Mouse (Mus musculus) thymus, postnatal 0 days (tissue): ENCODE data around the gene Ppm1b. TPM values are rescaled to one million over a fixed set of nuclear protein-coding genes. Genes with fewer than 3 reads are reported as not detected.

ENCODE experiments used
- DNase-seq: peaks from one replicate; pipeline ENCODE4 v3.0.0-alpha.2; 2015; ENCODE audit warnings: low spot score
- polyA plus RNA-seq: library from polyadenylated mRNA; unstranded; fragments of >200 nt; fragmentation: Nextera tagmentation; extraction: Ambion mirVana; gene quantifications from 2 replicates; pipeline ENCODE4 v1.2.1, GENCODE M21; 2015

Ppm1b gene
- polyA plus RNA-seq, 1 experiment from 2014 or later = 72.9 TPM

DNA sequence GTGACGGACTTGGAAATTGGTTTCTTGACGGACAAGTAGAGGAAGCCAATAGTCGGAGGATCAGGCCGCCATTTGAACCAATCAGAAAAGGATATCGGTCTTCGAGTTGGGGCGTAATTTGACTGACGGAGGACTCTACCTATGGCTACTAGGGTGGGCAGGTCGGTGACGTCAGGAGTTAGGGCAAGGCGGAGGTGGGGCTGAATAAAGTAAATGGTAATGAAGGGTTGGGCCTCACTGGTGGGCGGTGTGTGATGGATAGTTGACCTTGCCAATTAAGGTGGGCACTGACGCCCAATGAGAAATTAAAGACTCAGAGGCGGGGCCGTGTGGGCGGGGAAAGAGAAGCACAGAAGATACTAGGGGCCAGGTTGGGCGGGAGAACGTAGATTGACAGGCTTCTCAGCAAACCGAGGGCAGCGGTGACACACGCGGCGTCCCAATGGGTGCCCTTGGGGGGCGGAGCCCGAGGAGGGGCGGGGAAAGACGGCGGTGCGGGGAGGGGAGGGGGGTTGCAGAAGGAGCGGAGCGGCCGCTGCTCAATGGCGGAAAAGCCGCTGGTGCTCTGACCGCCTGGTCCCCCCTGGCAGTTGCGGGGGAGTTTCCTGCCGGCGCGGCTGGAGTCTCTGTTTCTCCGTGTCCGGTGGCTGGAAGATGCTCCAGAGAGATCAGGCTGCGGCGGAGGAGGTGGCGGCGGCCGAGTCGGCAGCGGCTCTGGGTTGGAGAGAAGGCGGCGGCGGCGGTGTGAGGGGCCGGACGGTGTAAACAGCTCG lies 1.1 kb downstream of the Ppm1b start:
- DNase-seq = peak; percentile 100

DNA sequence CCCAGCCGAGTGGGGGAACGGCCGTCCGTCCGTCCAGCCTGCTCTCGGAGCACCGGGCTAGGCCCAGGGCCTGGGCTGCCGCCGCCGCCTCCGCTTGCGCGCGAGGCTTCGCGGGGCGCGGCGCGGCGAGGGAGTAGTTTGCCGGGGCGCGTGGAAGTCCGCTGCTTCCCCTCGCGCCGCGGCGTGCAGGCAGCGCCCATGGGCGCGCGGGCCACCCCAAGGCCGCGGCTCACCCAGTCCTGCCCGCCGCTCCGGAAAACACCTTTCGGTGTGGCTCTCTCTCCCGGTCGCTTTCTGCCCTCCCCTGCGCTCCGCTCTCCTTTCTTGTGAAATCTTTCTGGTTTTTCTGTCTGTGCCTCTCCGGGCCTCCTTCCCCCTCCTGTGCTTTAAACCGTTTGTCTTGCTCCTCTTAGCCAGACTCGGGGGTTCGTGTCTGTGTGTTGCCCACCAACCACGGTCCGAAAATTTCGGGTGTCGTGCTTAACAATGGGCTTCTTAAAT lies 1.9 kb downstream of the Ppm1b start:
- DNase-seq = peak; percentile 48

DNA sequence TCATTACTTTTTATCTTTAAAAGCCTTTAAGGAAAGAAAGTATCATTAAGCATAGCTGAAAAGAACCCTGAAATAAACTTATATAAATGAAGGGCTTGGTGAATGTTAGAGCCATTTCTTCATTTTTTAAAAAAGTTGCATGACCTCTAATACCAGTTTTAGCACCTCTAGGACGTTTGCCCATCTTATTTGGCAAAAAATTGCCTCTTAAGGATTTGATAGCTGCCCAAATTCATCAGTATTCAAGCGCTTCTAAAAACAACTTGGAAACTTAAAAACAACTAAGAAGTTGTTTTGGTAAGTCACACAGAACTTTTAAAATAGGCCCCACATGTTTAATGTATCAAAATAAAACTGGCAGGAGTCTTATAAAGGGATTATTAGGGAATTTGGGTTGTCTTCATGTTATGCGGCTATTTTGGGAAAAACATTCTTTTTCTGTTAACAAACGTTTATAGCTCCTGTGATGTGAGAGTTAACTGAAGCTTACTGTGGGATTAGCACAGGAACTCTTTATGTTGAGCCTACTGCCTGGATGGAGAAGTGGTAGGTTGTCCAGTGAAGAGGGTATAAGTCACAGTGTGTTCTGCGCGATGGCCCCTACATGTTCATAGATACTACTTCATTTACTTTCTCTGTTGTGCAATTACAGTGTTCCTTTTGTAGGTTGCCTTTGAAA lies 2.6 kb downstream of the Ppm1b start:
- no peak for DNase-seq

DNA sequence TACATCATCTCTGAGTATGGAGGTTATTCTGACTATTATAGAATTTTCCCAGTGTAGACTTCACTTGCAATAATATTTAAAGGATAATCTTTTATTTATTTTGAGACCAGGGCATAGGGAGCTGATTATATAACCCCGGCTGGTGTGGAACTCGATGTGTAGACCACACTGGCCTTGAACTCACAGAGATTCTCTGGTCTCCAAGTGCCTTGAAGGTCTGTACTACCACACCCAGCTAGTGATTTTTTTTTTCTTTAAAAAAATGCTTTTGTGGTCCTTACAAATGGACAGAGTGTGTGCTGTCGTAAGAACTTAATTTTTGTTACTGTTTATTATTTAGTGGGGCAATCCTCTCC lies 3.1 kb downstream of the Ppm1b start:
- DNase-seq = no peak

DNA sequence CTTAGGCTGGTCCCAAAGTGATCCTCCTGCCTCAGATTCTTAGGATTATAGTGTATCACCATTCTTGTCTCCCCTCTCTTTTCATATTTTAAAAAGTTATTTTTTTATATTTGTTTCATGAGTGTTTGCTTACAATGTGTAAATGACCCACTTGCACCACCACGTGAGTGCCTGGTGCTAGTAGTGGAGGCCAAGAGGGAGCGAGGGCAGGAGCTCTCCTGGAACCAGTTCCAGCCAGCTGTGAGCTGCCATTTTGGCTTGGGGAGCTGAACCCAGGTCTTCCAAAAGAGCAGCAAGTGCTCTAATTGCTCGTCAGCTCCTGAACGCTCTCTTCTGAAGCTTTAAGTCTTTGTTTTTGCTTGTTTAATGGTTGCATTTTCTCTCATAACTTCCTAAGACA lies 3.6 kb downstream of the Ppm1b start:
- no peak for DNase-seq

DNA sequence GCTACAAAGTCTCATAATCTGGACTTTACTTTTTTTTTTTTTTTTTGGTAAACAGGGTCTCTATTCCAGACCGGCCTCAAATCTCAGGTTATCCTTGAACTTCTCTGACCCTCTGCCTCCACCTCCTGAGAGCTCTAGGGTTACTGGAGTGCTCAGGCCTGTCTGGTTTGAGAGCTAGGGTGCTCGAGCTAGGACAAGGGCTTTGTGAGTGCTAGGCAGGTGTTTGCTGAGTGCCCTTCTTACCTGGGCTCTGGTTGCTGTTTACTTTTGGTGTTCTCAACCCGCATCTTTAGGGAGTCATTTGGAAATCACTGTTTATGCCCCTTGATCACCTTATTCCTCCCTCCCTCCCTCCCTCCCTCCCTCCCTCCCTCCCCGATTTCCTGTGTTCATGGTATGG lies 5.5 kb downstream of the Ppm1b start:
- no peak for DNase-seq

DNA sequence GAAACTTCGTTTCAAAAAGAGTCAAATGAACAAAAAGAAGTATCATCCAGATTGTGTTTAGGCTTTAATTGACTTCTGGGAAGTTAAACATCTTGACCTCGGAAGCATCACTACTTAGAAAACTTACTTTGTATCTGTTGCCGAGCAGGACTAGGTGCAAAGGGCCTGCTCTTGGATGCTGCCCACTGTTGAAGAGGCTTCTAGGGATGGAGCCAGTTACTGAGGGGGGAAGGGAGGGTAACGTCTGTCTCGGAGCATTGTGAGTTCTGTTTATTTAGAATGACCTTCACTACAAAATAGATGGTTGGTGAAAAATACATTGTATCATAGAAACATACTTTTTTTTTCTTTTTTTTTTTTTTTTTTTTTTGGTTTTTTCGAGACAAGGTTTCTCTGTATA lies 7.1 kb downstream of the Ppm1b start:
- no peak for DNase-seq

DNA sequence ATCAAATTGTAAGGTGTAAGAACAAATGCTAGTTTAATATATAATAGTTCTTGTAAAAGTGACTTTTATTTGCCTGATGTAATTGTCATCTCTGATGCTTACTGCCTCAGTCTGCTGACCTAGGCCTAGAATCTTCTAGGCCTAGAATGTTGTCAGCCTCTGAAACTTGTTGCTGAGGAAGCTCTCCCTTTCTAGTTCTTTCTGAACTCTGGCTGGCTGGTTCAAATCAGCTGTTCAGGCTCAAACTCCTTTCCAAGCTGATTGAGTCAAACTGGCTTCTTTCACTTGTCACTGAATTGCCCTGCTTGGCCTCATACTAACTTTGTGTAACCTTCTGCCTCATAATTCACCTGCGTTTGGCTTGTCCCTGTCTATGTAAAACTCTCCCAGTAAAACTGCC lies 9.7 kb downstream of the Ppm1b start:
- DNase-seq = no peak

DNA sequence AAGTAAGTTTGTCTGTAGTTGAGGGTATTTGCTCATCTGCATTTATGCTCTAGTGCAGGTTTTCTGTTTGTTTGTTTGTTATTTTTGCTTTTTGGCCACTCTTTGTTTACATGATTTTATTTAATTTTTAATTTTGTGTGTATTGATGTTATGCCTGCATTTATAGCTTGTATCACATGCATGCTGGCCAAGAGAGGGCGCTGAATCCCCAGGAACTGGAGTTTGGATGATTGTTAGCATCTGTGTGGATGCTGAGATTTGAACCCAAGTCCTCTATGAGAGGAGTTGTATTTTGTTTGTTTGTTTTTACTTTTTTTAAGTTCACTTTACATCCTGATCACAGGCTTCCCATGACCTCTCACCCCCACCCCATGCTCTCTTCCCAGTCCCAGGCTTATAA lies 10.5 kb downstream of the Ppm1b start:
- no peak for DNase-seq

DNA sequence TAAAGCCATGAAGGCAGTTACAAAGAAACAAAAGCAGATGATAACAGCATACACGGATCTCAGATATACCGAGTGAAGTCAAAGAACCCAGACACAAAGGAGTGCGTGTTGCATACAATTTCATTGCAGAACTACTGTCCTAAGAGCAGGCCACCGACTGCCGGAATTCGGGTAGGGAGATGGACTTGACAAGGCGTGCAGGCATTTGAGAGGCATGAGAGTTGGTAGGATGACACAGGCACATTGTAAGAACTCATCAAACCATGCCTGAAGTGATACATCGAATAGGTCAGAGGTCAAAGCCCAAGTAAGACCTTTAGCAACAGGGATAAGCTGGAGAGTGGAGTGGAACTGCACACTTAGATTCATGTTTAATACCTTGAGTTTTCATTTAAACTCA lies 13.4 kb downstream of the Ppm1b start:
- no peak for DNase-seq

DNA sequence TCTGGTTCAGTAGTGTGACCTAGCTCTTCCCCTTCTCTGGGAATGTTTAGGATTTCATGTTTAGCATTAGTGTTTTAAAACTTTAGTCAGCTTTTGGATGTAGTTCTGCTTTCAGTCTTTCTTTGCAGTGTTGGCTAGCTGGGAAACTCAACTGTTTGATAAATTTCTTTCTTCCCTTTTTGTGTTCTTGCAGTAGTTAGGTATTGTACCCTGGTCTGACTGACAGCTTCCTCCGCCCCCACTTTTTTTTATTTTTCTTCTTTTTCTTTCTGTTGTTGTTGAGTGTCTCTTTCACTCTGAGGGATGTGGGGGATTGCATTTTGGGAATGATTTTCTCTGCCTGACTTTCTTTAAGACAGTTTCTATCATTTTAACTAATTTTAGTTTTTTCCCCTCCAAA lies 25.2 kb downstream of the Ppm1b start:
- no peak for DNase-seq

DNA sequence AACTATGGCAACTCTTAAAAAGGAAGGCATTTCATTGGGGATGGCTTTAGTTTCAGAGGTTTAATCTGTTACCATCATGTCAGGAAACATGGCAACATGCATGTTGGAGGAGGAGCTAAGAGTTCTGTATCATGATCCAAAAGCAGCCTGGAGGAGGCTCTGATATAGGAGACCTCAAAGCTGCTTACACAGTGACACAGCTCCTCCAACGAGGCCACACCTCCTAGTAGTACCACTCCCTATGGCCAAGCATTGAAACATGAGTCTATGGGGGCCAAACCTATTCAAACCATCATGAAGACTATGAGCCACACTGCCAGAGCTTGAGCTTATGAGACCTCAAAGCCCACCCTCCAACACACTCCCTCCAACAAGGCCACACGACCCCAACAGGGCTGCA lies 26.2 kb downstream of the Ppm1b start:
- DNase-seq = no peak

DNA sequence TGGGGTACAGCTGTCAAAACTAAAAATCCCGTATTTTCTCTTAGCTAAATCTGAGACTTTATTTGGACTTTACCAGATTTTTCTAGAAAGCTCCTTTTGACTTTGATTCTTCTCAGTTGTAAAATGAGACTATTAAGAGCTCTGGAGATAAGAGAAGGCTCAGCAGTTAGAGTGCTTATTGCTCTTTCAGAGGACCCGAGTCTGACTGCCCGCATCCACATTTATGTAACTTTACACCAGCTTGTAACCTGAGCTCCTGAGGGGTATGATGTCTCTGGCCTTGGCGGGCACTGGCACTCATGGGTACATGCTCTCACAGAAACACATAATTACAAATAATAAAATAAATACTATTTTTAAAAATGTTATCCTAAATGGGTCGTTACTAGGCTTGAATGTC lies 29.8 kb downstream of the Ppm1b start:
- no peak for DNase-seq

DNA sequence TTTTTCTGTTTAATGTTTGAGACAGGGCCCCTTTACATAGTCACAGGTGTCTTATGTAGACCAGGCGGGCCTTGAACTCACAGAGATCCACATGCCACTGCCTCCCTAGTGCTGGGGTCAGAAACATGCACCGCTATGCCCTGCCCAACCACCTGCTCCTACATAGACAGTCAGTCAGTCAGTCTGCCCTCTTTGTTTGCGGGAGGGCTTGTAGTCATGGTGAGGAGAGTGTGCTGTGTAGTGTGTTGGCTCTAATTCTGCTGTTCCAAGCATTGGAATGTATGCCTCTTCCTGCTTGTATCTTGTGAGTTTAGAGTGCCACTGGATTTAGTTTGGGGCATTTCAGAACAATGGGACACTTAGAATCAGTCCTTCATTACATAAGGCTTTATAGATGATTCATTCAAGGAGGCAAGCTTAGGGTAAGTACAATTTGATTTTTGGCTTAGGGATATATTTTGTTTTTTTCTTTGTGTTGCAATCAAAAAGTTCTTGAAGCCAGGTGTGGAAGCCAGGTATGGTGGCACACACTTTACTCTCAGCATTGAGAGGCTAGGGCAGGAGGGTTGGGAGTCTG lies 31.4 kb downstream of the Ppm1b start:
- no peak for DNase-seq

DNA sequence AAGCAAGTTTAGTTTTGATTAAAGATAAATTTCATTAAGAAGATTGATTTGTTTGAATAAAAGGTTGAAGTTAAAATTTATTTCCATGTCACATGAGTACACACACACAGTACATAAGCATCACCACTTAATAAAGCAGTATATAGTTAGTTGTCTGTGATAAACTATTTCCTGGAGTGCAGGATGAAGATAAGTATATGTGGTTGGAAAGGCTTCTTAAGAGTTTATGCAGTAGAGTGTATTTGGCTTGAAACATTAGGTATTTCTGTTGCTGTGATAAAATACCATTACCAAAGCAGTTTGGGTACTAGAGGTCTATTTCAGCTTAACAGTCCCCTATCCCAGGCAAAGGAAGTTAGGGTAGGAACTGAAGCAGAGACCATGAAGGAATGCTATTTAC lies 32.0 kb downstream of the Ppm1b start:
- DNase-seq = no peak

DNA sequence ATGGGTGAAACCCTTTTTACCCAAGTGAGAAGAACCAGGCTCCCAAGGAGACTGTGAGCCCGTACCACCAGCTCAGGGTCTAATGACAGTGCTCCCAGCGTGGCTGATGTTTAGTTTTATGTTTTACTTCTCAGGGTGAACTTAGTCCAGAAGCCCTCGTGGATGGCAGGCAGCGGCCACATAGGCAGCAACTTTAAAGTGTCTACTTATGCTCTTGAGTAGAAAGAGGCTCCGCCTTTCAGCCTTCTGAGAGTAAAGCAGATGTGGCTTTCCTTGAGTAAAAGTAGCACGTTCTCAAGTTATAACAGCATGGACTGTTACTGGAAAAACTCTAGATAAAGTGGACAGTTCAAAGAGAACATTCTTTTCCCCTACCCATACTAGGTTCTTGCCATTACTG lies 39.3 kb downstream of the Ppm1b start:
- DNase-seq = no peak

DNA sequence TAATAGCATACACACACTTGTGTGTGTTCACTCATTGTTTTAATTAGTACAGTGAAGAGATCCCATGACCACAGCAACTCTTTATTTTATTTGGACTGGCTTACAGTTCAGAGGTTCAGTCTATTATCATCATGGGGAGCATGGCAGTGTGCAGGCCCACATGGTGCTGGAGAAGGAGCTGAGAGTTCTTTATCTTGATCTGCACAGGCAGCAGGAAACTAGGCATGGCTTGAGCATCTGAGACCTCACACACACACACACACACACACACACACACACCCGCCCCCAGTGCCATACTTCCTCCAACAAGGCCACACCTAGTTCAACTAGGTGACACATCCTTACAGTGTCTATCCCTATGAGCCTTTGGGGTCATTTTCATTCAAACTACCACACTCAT lies 41.1 kb downstream of the Ppm1b start:
- no peak for DNase-seq

DNA sequence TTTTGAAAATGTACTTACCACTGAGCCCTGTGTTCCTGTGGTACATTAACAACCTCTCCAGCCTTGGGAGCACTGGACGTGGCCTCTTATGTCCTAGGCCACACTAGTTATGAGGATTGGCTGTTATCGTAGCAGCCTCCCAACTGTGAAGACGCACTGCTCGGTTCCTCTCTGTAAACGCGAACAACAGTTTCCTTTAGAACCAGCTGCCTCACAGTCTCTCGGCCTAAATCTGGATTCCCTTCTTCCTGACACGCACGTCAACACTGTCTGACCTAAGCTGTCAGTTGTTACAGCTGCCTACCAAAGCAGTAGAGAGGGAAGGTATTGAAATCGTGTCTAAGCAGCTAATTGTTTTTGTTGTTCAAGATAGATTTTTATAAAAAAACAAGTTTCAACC lies 43.1 kb downstream of the Ppm1b start:
- DNase-seq = no peak

DNA sequence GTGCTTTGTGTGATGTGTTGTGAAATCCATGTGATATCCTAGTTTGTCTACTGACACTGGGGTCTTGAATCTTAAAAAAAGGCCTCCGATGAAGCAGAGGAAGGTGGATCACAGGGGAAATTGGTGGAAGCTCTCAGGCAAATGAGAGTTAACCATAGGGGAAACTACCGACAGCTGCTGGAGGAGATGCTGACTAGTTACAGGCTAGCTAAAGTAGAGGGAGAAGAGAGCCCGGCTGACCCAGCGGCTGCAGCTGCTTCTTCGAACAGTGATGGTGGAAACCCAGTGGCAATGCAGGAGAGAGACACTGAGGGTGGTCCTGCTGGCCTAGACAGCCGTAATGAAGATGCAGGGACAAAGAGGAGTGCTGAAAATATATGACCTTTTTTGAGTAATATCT lies 56.9 kb downstream of the Ppm1b start:
- DNase-seq = no peak

DNA sequence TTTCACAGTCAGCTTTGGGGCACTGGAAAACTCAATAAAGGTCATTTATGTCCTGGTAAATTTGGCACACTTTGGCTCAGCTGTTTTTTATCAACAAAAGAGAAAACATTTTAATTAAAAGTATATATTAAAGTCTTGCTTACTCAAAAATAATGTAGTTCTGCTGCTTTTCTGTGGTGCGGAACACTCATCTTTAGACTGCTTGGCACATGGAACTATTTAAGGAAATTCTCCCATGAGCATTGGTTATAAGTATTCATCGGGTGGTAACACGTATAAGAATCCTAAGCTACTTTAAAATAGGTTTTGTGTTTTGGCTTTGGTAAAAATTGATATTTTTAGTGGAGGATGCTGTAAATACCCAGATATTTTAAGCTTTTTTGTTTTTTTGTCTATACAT lies 58.1 kb downstream of the Ppm1b start:
- DNase-seq = no peak

DNA sequence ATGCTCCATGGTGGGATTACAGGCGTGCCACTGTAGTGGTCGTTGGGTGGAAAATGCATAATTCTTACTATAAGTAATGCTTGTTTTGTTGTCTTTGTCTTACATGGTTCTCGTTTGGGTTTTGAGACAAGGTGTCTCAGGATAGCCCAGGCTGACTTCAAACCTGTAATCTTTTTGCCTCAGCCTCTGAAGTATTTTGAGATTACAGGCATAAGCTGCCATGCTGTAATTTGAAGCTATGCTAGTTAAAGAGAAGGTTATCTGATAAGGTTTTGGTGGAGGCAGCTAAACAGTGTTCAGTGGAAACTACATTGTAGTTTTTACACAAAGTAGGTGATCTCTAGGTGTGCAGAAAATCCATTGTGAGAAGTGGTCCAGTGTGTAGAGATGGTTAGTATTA lies 61.8 kb downstream of the Ppm1b start:
- DNase-seq = no peak

DNA sequence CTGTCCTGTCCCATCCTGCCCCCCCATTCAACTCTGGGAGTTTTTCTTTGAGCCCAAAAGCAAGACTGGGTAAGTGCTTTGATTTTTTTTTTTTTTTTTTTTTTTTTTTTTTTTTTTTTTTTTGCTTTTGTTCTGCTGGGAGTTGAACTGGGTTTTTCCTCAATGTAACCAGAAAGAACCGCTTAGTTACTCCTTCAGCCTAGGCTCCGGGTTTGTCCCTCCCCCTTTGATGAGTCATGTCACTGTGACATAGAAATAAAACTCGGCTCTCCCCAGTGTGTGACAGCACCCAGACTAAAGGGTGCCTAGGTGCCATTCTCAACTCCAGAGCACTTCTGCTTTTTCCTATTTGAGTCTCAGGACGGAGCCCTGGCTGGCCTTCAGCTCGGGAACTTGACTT lies 62.3 kb downstream of the Ppm1b start:
- DNase-seq = no peak

DNA sequence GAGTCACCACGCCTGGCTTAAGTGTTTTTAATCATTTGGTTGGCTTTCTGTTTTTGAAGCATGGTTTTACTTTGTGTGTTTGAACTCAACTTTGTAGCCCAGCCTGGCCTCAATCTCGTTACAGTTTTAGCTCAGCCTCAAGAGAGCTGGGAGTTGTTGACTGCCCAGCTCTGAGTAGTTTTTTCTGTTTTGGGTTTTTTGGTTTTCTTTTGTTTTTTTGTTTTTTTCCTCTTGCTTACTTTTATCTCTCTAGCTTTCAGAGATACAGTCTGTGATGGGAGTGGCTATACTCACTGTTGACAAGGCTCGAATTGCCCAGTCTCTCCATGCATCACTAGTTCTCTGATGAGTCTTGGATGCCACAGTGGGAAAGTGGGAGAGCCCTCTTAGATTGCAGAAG lies 63.8 kb downstream of the Ppm1b start:
- DNase-seq = no peak
